Mouse (Mus musculus) E14TG2a.4 (cell line): ENCODE measurements around the gene Grb2.
A peak's percentile ranks its signal among the peaks of the same experiment; 100 is the strongest.

Experiments used
- H3K27me3 ChIP-seq: 2 replicates; pipeline ENCODE4 v1.6.1; 2014; ENCODE audit warnings: low read length, control low read depth; ENCODE audit not compliant: insufficient read depth
- H3K36me3 ChIP-seq: 2 replicates; pipeline ENCODE4 v1.6.1; 2014; ENCODE audit warnings: low read length, control low read depth; ENCODE audit not compliant: insufficient read depth
- H3K4me1 ChIP-seq: replicated peaks from 2 replicates; pipeline ENCODE4 v1.6.1; 2014; ENCODE audit warnings: low read depth, low read length, control low read depth
- H3K4me3 ChIP-seq: replicated peaks from 2 replicates; pipeline ENCODE4 v1.5.1; 2014; ENCODE audit warnings: mild to moderate bottlenecking, low read length
- H3K9me3 ChIP-seq: 2 replicates; pipeline ENCODE4 v1.6.1; 2014; ENCODE audit warnings: low read length, control low read depth
- CTCF ChIP-seq: conservative IDR thresholded peaks from 2 replicates; pipeline ENCODE4 v1.5.1; 2014; ENCODE audit warnings: low read length
- NANOG ChIP-seq: IDR thresholded peaks from 2 replicates; pipeline ENCODE4 v1.6.1; 2014; ENCODE audit warnings: borderline replicate concordance, low read length, mixed read lengths
- POU5F1 ChIP-seq: IDR thresholded peaks from 2 replicates; pipeline ENCODE4 v1.6.1; 2014; ENCODE audit warnings: low read length, borderline replicate concordance

Gene Grb2

DNA sequence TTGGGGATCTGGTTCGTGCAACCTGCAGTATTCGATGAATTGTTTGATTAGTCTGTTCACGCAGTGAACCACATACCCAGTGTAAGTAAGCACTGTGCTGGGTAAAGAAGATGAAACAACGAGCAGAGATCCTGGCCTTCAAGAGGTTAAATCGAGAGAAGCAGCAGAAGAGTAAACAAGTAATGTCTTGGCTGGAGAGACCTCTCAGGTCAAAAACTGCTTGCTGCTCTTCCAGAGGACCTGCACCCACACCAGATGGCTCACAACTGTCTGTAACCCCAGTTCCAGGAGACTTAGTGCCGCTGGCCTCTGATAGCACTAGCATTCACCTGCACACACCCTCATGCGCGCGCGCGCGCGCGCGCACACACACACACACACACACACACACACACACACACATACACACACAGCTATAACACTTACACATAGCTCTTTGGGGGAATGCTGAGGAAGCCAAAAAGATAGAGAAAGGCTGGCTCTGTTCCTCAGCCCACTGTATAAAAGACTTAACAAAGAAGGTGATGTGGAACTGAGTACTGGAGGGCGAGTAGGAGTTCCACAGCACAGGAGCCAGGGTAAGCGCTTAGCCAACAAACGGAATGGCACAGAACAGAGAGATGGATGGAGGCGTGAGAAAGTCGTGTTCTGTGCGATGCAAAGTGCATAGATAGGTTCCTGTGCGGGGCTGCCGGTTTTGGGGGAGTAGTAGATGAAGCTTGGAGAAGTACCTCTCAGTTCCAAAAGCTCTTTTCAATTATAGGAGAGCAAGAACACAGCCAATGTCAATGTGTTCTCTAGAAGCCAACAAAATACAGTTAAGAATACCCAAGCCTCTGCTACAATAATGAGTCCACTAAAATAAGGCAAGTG, 795 bp upstream of the Grb2 start:
- no peak for TF ChIP-seq CTCF
- TF ChIP-seq NANOG, result no peak
- TF ChIP-seq POU5F1, result no peak
- no peaks in the 10 kb centered on the region for H3K9me3 ChIP-seq
- no peaks in the 10 kb centered on the region for H3K36me3 ChIP-seq
- peaks cover 60% of the 10 kb centered on the region for H3K4me1 ChIP-seq
- H3K27me3 ChIP-seq, result no peaks in the 10 kb centered on the region
- H3K4me3 ChIP-seq, result peak overlapping the region; percentile 98

DNA sequence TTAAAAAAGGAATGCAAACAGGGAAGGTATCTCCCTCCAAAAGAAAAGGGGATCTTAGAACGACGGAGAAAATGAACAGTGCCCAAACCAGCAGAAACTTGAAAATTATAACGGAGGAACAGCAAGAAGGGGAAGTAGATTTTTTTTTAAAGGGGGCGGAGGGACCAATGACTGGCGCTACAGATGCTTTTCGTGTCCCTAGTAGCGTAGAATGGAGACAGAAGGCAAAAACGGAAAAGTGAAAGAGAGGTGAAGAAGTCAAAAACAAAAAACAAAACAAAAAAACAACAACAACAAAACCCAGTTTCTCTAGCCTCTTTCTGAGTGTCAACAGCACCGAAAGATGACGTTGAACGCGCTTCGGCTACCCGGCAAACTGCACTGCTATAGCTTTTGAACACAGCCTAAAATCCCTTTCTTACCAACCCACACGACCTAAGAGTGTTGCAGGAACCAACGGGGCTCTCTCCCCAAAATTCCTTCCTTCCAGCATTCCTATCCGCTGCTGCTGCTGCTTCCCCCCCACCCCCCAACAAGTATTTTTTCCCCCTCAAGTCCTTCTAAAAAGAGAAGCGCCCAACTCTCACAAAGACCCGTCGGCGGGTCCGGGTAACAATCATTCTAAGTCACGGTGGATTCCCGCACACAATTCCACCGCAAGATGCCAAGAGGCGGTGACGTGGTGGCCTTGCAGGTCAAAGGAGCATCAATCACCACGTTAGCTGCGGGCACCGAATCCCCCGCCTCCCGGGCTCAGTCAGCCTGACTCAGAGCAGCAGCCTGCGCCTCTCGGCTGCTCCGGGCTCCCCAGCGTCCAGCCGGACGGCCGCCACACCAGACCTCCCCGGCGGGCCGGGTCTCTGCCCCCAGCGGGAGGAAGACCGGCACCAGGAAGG, 836 bp downstream of the Grb2 start:
- no peaks in the 10 kb centered on the region; the same call in 1 of the 2 replicates for H3K9me3 ChIP-seq
- H3K4me3 ChIP-seq, result peak overlapping the region; percentile 98
- H3K4me1 ChIP-seq, result peaks cover 69% of the 10 kb centered on the region
- H3K27me3 ChIP-seq, result no peaks in the 10 kb centered on the region
- TF ChIP-seq CTCF (no peak), NANOG (no peak), POU5F1 (no peak)
- H3K36me3 ChIP-seq, result no peaks in the 10 kb centered on the region

DNA sequence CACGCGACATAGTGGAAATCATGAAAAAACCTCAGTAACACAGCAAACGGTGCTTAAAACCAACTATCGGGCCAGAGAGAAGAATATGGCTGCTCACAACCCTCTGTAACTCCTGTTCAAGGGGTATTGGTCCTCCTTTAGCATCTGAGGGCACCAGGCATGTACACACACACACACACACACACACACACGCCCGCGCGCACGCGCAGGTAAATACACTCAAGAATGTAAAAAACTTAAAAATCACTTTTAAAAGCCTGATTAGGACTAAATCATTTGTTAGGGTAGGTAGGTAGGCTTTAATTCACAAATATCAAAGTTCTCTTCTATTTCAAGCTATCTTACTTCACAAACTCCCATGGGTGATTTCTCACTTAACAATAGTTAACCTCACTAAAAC, 1.8 kb downstream of the Grb2 start:
- Histone ChIP-seq H3K27me3 (no peaks in the 10 kb centered on the region), H3K4me1 (peaks cover 72% of the 10 kb centered on the region), H3K36me3 (no peaks in the 10 kb centered on the region), H3K4me3 (0 out of 2 replicates have a peak overlapping the region, but pooled peaks have one; percentile 98), H3K9me3 (no peaks in the 10 kb centered on the region; the same call in 1 of the 2 replicates)
- no peak for TF ChIP-seq POU5F1
- TF ChIP-seq CTCF, result no peak

DNA sequence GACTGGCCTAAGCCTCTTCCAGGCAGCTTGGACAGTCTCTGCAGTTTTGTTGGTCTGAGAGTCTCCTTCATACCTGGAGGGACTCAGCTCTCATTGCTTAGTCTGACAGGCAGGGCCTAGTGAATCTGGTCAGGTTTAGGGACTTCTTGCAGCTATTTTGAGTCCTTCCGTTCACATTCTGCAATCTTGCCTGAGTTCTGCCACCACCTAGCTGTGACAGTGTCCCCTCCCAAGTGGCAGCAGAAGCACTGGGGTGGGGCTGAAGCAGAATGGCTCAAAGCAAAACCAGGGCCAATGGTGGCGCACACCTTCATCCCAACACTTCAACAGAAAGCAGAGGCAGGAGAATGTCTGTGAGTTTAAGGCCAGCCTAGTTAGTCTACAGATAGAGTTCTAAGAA, 2.8 kb downstream of the Grb2 start:
- no peak for TF ChIP-seq NANOG
- TF ChIP-seq CTCF, result no peak
- no peak for TF ChIP-seq POU5F1
- no peaks in the 10 kb centered on the region for H3K36me3 ChIP-seq
- 0 out of 2 replicates have a peak overlapping the region, but pooled peaks have one; percentile 17 for H3K4me3 ChIP-seq
- no peaks in the 10 kb centered on the region for H3K27me3 ChIP-seq
- H3K4me1 ChIP-seq, result peaks cover 71% of the 10 kb centered on the region
- H3K9me3 ChIP-seq, result no peaks in the 10 kb centered on the region; the same call in 1 of the 2 replicates

DNA sequence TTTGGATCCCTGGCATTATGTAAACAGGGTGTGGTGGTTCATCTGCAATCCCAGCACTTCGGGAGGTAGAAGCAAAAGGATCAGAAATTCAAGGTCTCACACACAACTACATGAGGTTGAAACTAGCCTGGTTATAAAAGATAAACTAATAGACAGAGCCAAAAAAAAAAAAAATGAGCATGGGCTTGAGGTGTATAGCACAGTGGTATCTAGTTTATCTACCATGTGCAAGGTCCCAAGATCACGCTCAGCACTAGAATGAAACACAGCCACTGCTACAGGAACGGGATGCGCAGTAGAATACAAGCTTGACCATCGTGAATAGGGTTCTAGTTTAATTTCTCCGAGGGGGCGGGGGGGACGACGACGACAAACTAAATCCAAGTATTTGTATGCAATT, 3.7 kb downstream of the Grb2 start:
- Histone ChIP-seq H3K4me3 (no peak overlapping the region), H3K4me1 (peaks cover 72% of the 10 kb centered on the region), H3K27me3 (no peaks in the 10 kb centered on the region), H3K9me3 (no peaks in the 10 kb centered on the region; the same call in 1 of the 2 replicates), H3K36me3 (no peaks in the 10 kb centered on the region)
- TF ChIP-seq NANOG (no peak), CTCF (no peak), POU5F1 (no peak)

DNA sequence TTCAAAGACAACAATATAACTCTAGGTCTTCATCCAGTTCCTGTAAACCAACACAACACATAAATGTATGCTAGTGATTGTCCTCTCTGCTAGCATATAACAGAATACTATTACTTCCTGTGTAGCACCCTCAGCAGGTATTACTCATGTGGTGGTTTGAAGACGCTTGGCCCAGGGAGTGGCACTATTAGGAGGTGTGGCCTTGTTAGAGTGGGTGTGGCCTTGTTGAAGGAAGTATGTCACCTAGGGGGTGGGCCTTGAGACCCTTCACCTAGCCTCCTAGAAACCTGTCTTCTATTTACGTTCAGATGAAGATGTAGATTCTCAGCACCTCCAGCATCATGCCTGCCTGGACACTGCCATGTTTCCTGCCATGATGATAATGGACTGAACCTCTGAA, 4.9 kb downstream of the Grb2 start:
- Histone ChIP-seq H3K36me3 (peaks cover 7% of the 10 kb centered on the region), H3K4me3 (no peak overlapping the region), H3K4me1 (peaks cover 77% of the 10 kb centered on the region), H3K27me3 (no peaks in the 10 kb centered on the region), H3K9me3 (no peaks in the 10 kb centered on the region; the same call in 1 of the 2 replicates)
- TF ChIP-seq POU5F1, result no peak
- no peak for TF ChIP-seq NANOG
- no peak for TF ChIP-seq CTCF

DNA sequence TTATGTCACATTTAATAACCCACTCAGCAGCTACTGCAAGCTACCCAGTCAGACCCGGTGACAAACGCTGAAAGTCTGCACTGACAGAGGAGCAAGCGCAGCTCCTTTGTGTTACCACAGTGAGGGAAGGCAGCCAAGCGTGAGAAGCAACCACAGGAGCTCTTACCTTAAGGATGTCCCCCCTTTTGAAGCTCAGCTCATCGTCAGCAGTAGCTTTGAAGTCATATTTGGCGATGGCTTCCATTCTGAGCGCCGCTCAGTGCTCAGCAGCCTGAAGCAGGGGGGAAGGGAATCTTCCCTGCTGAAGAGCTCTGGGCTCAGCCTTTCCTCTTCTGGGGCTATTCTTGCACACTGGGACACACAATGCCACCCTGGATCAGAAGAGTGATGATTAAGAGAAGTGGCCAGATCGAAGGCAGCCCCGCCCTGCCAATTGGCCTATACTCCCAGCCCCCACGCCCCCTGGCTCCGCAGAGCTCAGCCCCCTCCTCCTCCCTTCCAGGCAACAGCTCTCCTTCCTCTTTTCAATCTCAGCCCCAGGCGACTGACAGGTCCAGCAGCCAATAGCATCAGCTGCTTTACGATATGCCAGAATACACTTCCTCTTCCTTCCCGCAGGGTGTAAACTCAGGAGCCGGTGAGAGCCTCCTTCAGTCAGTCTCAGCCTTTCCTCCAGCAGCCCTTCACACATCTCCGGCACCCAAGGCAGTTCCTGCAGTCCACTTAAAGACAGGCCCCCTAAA, 9.2 kb downstream of the Grb2 start:
- Histone ChIP-seq H3K27me3 (no peaks in the 10 kb centered on the region), H3K9me3 (no peaks in the 10 kb centered on the region; the same call in 1 of the 2 replicates), H3K36me3 (peaks cover 43% of the 10 kb centered on the region), H3K4me3 (peak overlapping the region; percentile 79), H3K4me1 (peaks cover 66% of the 10 kb centered on the region)
- no peak for TF ChIP-seq CTCF
- TF ChIP-seq NANOG, result no peak
- TF ChIP-seq POU5F1, result no peak

DNA sequence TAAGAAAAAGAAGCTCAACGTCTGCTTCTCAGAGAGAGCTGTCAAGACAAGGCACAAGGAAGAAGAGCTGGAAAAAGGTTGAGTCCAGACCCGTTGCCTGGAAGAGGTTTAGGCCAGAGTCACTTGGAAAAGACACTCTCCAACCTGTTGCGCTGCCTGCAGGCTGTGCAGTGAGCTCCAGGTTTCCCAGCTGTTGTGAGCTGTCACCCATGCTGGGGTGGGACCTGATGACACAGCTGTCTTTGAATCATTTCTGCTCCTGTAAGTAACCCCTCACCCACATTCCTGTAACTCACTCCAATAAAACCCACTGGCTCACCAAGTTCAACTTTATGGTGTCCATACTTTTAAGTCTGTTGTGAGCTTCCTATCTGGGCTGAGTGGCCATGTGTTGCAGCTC, 10.7 kb downstream of the Grb2 start:
- H3K36me3 ChIP-seq, result peaks cover 53% of the 10 kb centered on the region
- no peak overlapping the region for H3K4me3 ChIP-seq
- H3K4me1 ChIP-seq, result peaks cover 61% of the 10 kb centered on the region
- no peaks in the 10 kb centered on the region for H3K9me3 ChIP-seq
- no peaks in the 10 kb centered on the region for H3K27me3 ChIP-seq
- TF ChIP-seq NANOG (no peak), POU5F1 (no peak)
